Mouse (Mus musculus) urinary bladder, postnatal 36 days (tissue): ENCODE measurements at regions not wholly inside any gene's neighbourhood (a gene's known extent, or its start where the extent isn't known, plus 50 kb on each side); places are given as distances from the start of the nearest gene placed in this dataset.

Experiments used
- DNase-seq, 2 experiments: peaks; one replicate each; pipeline ENCODE4 v3.0.0; 2022; ENCODE audit warnings: low spot score in 2 of 2, mixed read lengths in 1 of 2

GRCm38 (mm10) chr13:18063677-18064076 is 70.5 kb upstream of the Yae1d1 start:
- no peak for DNase-seq

- no peak for DNase-seq
These were observed 67.1 kb upstream of the Yae1d1 start for GRCm38 (mm10) chr13:18060265-18060664.

- DNase-seq = peak; percentile 25 to 38
These were observed 64.2 kb upstream of the Yae1d1 start for GRCm38 (mm10) chr13:18057231-18057912.

GRCm38 (mm10) chr13:18056816-18057215 is 63.7 kb upstream of the Yae1d1 start:
- DNase-seq = no peak

GRCm38 (mm10) chr13:18043154-18043553 is 50.0 kb upstream of the Yae1d1 start:
- no peak for DNase-seq
